Mouse (Mus musculus) 3T3-L1 (cell line): ENCODE results near the gene Pou5f1.
"Not testable (repeated sequence)": the region's sequence is repeated elsewhere in the genome, so short reads cannot be mapped to it uniquely, and the experiment has no call there.

Experiments
- DNase-seq: peaks from one replicate; pipeline ENCODE4 v3.0.0-alpha.2; 2015; ENCODE audit warnings: low read depth, low spot score

Pou5f1 gene

DNA sequence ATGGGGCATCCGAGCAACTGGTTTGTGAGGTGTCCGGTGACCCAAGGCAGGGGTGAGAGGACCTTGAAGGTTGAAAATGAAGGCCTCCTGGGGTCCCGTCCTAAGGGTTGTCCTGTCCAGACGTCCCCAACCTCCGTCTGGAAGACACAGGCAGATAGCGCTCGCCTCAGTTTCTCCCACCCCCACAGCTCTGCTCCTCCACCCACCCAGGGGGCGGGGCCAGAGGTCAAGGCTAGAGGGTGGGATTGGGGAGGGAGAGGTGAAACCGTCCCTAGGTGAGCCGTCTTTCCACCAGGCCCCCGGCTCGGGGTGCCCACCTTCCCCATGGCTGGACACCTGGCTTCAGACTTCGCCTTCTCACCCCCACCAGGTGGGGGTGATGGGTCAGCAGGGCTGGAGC is at the start of gene Pou5f1:
TSS of gene Pou5f1 (plus strand) at position 243 of the 400 bp plus-strand sequence.
- DNase-seq: no peak

DNA sequence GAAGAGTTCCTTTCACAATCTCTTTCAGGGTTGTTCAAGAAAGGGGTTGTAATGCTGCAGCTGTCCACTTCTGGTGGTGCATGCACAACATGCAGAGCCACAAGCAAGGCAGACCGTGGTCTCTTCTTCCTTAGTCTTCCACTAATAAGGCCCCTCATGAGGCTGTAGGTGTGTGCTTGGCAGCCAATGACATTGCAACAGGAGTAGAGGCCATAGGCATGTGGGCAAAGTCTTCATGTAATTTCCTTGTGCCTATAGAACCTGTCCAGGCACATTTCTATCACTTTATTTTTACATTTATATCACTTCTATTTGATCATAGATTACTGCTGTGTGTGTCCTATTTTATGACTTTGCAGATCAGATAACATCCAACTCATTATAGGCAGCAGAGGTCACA is 47.6 kb upstream of the Pou5f1 start:
- not testable (repeated sequence) for DNase-seq

DNA sequence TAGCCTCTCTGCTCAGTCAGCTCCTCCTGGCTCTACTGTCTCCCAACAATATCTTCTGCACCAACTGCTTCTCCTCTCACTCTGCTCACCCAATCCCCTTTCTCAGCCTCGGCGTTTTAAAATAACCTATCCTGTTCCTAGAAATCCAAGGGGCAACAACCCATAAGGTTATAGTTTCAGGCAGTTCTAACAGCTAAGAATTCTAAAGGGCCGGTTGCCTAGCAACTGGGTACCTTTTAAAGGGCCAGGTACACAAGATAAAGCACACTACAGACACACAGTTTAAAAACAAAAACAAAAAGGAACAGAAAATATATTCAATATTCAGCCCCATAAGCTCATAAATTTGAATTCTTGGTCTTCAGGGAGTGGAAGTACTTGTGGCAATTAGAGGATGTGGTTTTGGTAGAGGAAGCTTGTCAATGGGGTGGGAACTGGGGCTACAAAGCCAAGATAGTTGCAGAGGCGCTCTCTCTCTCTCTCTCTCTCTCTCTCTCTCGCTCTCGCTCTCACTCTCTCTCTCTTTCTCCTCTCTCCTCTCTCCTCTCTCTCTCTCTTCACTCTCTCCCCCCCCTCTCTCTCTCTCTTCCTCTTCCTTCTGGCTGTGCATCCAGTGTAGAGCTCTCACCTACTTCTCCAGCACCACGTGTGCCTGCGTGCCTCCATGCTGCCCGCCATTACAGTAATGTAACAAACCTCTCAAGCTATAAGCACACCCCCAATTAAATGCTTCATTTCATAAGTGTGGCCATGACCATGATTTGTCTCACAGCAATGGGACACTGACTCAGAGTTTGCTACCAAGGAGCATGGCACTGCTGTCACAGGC is 45.1 kb upstream of the Pou5f1 start:
- not testable (repeated sequence) for DNase-seq

DNA sequence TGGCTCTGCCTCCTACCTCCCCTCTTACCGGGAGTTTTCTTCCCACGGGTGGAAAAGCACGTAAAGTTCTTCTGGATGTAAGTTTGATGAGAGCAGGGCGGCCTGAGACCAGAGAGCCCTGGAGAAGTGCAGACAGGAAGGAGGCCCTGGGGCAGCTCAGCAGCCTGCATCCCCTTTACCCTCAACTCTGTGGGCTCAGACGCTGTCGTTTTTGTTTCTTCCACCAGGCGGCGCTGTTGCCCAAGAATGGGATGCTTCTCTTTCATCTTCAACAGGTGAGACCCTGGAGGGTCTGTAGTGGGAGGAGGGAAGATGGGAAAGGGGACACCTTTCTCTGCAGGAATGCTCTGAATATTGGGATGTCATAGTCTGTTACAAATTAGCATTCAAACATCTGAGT is 40.2 kb upstream of the Pou5f1 start:
- not testable (repeated sequence) for DNase-seq

GRCm38 (mm10) chr17:35468936-35469335 is 36.9 kb upstream of the Pou5f1 start:
- peak; percentile 52 for DNase-seq

DNA sequence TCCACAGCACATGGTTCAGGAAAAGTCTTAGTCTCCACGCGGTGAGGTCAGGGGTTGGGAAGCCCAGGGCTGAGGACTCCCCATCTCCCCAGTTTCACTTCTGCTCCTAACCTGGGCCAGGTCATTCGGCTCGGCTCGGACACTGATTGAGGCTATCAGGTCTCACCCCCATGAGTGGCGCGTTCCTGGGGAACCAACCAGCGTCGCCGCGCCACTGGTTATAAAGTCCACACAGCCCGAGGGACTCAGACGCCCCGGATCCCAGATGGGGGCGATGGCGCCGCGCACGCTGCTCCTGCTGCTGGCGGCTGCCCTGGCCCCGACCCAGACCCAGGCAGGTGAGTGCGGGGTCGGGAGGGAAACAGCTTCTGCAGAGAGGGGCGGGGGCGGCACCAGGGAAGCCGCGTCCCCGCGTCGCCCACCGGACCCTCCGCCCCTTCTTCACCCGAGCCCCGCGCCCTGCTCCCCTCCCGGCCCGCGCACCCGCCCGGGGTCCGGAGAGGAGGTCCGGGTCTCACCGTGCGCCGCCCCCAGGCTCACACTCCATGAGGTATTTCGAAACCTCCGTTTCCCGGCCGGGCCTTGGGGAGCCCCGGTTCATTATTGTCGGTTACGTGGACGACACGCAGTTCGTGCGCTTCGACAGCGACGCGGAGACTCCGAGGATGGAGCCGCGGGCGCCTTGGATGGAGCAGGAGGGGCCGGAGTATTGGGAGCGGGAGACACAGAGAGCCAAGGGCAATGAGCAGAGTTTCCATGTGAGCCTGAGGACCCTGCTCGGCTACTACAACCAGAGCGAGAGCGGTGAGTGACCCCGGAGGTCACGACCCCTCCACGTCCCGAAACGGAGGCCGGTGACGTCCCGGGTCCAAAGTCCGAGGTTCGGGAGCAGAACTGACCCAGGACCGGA is 35.7 kb upstream of the Pou5f1 start, which contains the start of gene H2-Q10:
TSS of gene H2-Q10 (plus strand) at position 248 of the 910 bp plus-strand sequence.
- DNase-seq: no peak

- peak; percentile 75 for DNase-seq
These were observed 21.8 kb upstream of the Pou5f1 start for GRCm38 (mm10) chr17:35484066-35484465.

GRCm38 (mm10) chr17:35485702-35486101 is 20.1 kb upstream of the Pou5f1 start:
- no peak for DNase-seq

- DNase-seq: no peak
These were observed 19.1 kb upstream of the Pou5f1 start for GRCm38 (mm10) chr17:35486726-35487125.

- DNase-seq: no peak
These were observed 17.8 kb upstream of the Pou5f1 start for GRCm38 (mm10) chr17:35488041-35488440.

DNA sequence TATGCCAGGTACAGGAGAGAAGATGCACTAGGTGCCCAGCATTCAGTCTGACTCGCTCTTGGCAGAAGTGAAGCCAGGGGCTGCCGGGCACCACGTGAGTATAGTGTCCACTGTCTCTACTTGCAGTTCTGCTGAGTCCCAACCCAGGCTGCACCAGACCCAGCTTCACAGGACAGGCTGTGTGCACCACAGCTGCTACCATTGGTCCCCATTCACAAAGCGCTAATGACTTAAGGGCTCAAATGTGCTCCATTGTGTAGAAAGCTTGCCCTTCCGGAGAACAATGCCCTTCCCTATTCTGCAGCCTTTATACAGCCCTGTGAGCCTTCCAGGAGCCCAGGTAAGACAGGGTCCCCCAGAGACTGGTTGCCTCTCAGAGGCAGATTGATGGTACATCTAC is 15.5 kb upstream of the Pou5f1 start:
- DNase-seq: no peak

GRCm38 (mm10) chr17:35497124-35497523 is 8.7 kb upstream of the Pou5f1 start:
- no peak for DNase-seq

GRCm38 (mm10) chr17:35502226-35502625 is 3.6 kb upstream of the Pou5f1 start:
- DNase-seq: no peak

- no peak for DNase-seq
These were observed 3.1 kb upstream of the Pou5f1 start for GRCm38 (mm10) chr17:35502762-35503161.

- DNase-seq: no peak
These were observed 2.0 kb upstream of the Pou5f1 start for GRCm38 (mm10) chr17:35503849-35504248.

DNA sequence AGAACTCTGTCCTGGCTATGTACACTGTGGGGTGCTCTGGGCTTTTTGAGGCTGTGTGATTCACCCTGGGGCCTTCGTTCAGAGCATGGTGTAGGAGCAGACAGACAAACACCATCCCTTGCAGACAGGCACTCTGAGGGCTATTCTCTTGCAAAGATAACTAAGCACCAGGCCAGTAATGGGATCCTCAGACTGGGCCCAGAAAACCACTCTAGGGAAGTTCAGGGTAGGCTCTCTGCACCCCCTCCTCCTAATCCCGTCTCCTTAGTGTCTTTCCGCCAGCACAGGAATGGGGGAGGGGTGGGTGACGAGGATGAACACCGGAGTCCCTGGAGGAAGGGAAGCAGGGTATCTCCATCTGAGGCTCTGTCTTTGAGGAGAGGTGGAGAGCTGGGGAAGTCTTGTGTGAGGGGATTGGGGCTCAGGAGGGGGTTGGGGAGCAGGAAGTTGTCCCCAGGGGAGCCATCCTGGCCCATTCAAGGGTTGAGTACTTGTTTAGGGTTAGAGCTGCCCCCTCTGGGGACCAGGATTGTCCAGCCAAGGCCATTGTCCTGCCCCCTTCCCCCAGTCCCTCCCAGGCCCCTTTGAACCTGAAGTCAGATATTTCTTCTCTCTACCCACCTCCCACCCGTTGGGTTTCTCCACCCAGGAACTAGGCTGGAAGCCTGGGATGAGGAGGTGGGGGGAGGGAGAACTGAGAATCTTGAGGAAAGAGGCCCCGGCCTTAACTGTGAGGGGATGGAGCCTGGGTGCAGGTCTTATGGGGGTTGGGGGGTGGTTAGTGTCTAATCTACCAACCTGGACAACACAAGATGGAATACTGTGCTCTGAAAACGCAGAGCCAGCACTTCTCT is 963 bp upstream of the Pou5f1 start:
- DNase-seq: no peak

GRCm38 (mm10) chr17:35506881-35507280 is 1.1 kb downstream of the Pou5f1 start:
- DNase-seq: no peak

DNA sequence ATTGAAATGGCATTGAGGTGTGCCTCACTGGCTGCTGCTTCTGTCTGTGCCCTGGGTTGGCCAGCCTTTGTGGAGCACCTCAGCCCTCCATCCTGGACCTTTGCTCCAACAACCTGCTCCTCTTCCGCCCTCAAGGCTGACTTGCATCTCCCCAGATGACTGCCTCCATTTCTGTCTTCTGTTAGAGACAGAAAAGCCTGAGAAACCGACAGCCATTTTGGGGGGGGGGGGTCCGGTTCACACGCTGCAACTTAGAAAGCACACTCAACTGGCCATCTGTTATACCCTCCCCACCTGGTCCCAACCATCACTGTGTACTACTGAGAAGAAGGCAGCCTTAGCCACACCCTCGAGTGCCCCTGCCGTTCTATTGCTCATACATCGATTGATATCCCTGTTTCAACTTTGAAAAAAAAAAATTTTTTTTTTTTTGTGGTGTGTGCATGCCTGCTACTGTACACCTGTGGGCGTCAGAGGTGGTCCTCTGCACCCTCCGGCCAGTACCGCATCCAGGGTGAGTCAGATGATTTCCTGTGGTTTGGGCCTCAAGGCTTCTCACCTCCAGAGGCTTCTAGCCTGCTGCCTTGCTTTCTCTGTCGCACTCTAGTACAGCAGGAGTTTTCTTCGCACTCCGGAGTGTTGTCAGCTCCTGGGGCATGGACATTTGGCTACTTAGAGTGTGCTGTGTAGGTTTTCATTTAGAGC is 1.9 kb downstream of the Pou5f1 start:
- DNase-seq: no peak

- not testable (repeated sequence) for DNase-seq
These were observed 2.5 kb downstream of the Pou5f1 start for GRCm38 (mm10) chr17:35508279-35508678.

DNA sequence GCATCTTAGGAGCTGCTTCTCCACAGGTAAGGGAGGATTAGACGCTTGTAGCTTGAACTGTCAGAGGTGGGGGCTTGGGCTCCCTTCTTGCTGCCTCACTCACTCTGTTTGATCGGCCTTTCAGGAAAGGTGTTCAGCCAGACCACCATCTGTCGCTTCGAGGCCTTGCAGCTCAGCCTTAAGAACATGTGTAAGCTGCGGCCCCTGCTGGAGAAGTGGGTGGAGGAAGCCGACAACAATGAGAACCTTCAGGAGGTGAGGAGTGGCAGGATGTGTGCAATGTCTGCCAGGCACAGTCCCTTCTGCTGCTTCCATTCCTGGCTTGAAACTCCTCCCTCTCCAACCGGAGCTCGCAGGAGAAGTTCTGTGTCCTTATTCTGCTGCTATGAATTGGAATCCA is 3.5 kb downstream of the Pou5f1 start:
- DNase-seq: no peak
